Mouse (Mus musculus) midbrain, embryonic 13.5 days (tissue): ENCODE measurements at regions not wholly inside any gene's neighbourhood (a gene's known extent, or its start where the extent isn't known, plus 50 kb on each side); places are given as distances from the start of the nearest gene placed in this dataset.
A peak's percentile ranks its signal among the peaks of the same experiment; 100 is the strongest.

Experiments used
- ATAC-seq: fragments of 200-750 bp; cut with Nextera tagmentation; 2 replicates; pipeline ENCODE4 v1.8.0; 2017; ENCODE audit warnings: mild to moderate bottlenecking, moderate TSS enrichment, moderate library complexity
- H3K27ac ChIP-seq: fragments of 300-500 bp; sonication (generic); 2 replicates; pipeline ENCODE4 v1.5.1; 2015; ENCODE audit warnings: inconsistent platforms, mild to moderate bottlenecking, moderate library complexity
- H3K27me3 ChIP-seq: fragments of 300-500 bp; sonication (generic); 2 replicates; pipeline ENCODE4 v1.6.1; 2015; ENCODE audit warnings: mild to moderate bottlenecking, inconsistent platforms
- H3K36me3 ChIP-seq: fragments of 300-500 bp; sonication (generic); 2 replicates; pipeline ENCODE4 v1.6.1; 2015; ENCODE audit warnings: mild to moderate bottlenecking, inconsistent platforms
- H3K4me1 ChIP-seq: fragments of 300-500 bp; sonication (generic); replicated peaks from 2 replicates; pipeline ENCODE4 v1.6.1; 2015; ENCODE audit warnings: inconsistent platforms
- H3K4me2 ChIP-seq: fragments of 300-500 bp; sonication (generic); replicated peaks from 2 replicates; pipeline ENCODE4 v1.6.1; 2015; ENCODE audit warnings: moderate library complexity, mild to moderate bottlenecking, inconsistent platforms
- H3K4me3 ChIP-seq: fragments of 300-500 bp; sonication (generic); replicated peaks from 2 replicates; pipeline ENCODE4 v1.5.1; 2015; ENCODE audit warnings: mild to moderate bottlenecking, inconsistent platforms
- H3K9ac ChIP-seq: fragments of 300-500 bp; sonication (generic); replicated peaks from 2 replicates; pipeline ENCODE4 v1.6.1; 2015; ENCODE audit warnings: mild to moderate bottlenecking, inconsistent platforms
- H3K9me3 ChIP-seq: fragments of 300-500 bp; sonication (generic); 2 replicates; pipeline ENCODE4 v1.6.1; 2016; ENCODE audit warnings: mild to moderate bottlenecking, inconsistent platforms
- WGBS: fragments of 180-500 bp; shearing (Covaris S2); methylation state at CpG from one replicate; pipeline ENCODE4 v1.1.7; 2015; 5-methylcytosine and 5-hydroxymethylcytosine counted together

GRCm38 (mm10) chr13:37559706-37560313 is 214.8 kb downstream of the Ly86 start:
- Histone ChIP-seq H3K4me1 (peaks cover 22% of the 10 kb centered on the region), H3K27me3 (0 out of 2 replicates have a peak, but pooled peaks cover 5% of the 10 kb centered on the region), H3K4me2 (no peak overlapping the region), H3K27ac (no peak overlapping the region), H3K9me3 (no peaks in the 10 kb centered on the region), H3K9ac (no peak overlapping the region), H3K36me3 (no peaks in the 10 kb centered on the region), H3K4me3 (no peak overlapping the region)
- ATAC-seq, result no peak
- WGBS, result 77% methylated on average over 7 of the region's 7 CpGs

GRCm38 (mm10) chr13:37560387-37560786 is 215.4 kb downstream of the Ly86 start:
- Histone ChIP-seq H3K36me3 (no peaks in the 10 kb centered on the region), H3K4me1 (peaks cover 22% of the 10 kb centered on the region), H3K9ac (no peak overlapping the region), H3K4me3 (no peak overlapping the region), H3K4me2 (no peak overlapping the region), H3K27ac (no peak overlapping the region), H3K27me3 (0 out of 2 replicates have a peak, but pooled peaks cover 5% of the 10 kb centered on the region), H3K9me3 (no peaks in the 10 kb centered on the region)
- WGBS, result 53% methylated on average over 9 of the region's 9 CpGs
- ATAC-seq, result no peak

GRCm38 (mm10) chr13:37560800-37561199 is 215.8 kb downstream of the Ly86 start:
- ATAC-seq, result no peak
- Histone ChIP-seq H3K4me2 (no peak overlapping the region), H3K27ac (no peak overlapping the region), H3K9me3 (no peaks in the 10 kb centered on the region), H3K36me3 (no peaks in the 10 kb centered on the region), H3K4me1 (peaks cover 22% of the 10 kb centered on the region), H3K27me3 (0 out of 2 replicates have a peak, but pooled peaks cover 5% of the 10 kb centered on the region), H3K9ac (no peak overlapping the region), H3K4me3 (no peak overlapping the region)
- WGBS, result 61% methylated on average over 3 of the region's 3 CpGs

GRCm38 (mm10) chr13:37561437-37561836 is 216.4 kb downstream of the Ly86 start:
- 0 out of 2 replicates have a peak, but pooled peaks cover 5% of the 10 kb centered on the region for H3K27me3 ChIP-seq
- H3K9ac ChIP-seq, result no peak overlapping the region
- no peak overlapping the region for H3K4me2 ChIP-seq
- H3K4me1 ChIP-seq, result peaks cover 22% of the 10 kb centered on the region
- 71% methylated on average over 2 of the region's 2 CpGs for WGBS
- H3K4me3 ChIP-seq, result no peak overlapping the region
- no peak for ATAC-seq
- H3K36me3 ChIP-seq, result no peaks in the 10 kb centered on the region
- no peak overlapping the region for H3K27ac ChIP-seq
- H3K9me3 ChIP-seq, result no peaks in the 10 kb centered on the region

GRCm38 (mm10) chr13:37562141-37562540 is 216.1 kb upstream of the Rreb1 start:
- Histone ChIP-seq H3K4me1 (peaks cover 22% of the 10 kb centered on the region), H3K36me3 (no peaks in the 10 kb centered on the region), H3K9me3 (no peaks in the 10 kb centered on the region), H3K9ac (no peak overlapping the region), H3K27ac (no peak overlapping the region), H3K4me3 (no peak overlapping the region), H3K4me2 (no peak overlapping the region), H3K27me3 (0 out of 2 replicates have a peak, but pooled peaks cover 5% of the 10 kb centered on the region)
- WGBS, result 49% methylated on average over 9 of the region's 9 CpGs
- ATAC-seq, result no peak

GRCm38 (mm10) chr13:37562652-37563051 is 215.5 kb upstream of the Rreb1 start:
- Histone ChIP-seq H3K9me3 (no peaks in the 10 kb centered on the region), H3K27ac (no peak overlapping the region), H3K27me3 (0 out of 2 replicates have a peak, but pooled peaks cover 5% of the 10 kb centered on the region), H3K4me2 (no peak overlapping the region), H3K4me3 (no peak overlapping the region), H3K4me1 (peaks cover 22% of the 10 kb centered on the region), H3K9ac (no peak overlapping the region), H3K36me3 (no peaks in the 10 kb centered on the region)
- ATAC-seq, result peak; percentile 59
- 36% methylated on average over 5 of the region's 5 CpGs for WGBS

GRCm38 (mm10) chr13:37569051-37569450 is 209.1 kb upstream of the Rreb1 start:
- Histone ChIP-seq H3K4me1 (no peaks in the 10 kb centered on the region), H3K9me3 (no peaks in the 10 kb centered on the region), H3K4me2 (no peak overlapping the region), H3K9ac (no peak overlapping the region), H3K36me3 (no peaks in the 10 kb centered on the region), H3K4me3 (no peak overlapping the region), H3K27me3 (no peaks in the 10 kb centered on the region), H3K27ac (no peak overlapping the region)
- ATAC-seq, result no peak
- 73% methylated on average over 3 of the region's 3 CpGs for WGBS

GRCm38 (mm10) chr13:37569486-37569885 is 208.7 kb upstream of the Rreb1 start:
- Histone ChIP-seq H3K4me3 (no peak overlapping the region), H3K4me1 (no peaks in the 10 kb centered on the region), H3K4me2 (no peak overlapping the region), H3K9ac (no peak overlapping the region), H3K27ac (no peak overlapping the region), H3K27me3 (no peaks in the 10 kb centered on the region), H3K36me3 (no peaks in the 10 kb centered on the region), H3K9me3 (no peaks in the 10 kb centered on the region)
- no peak for ATAC-seq
- 81% methylated on average over 3 of the region's 3 CpGs for WGBS

GRCm38 (mm10) chr13:37572983-37573382 is 205.2 kb upstream of the Rreb1 start:
- Histone ChIP-seq H3K4me1 (no peaks in the 10 kb centered on the region), H3K9ac (no peak overlapping the region), H3K27ac (no peak overlapping the region), H3K9me3 (no peaks in the 10 kb centered on the region), H3K36me3 (no peaks in the 10 kb centered on the region), H3K27me3 (no peaks in the 10 kb centered on the region), H3K4me3 (no peak overlapping the region), H3K4me2 (no peak overlapping the region)
- WGBS, result 61% methylated on average over 3 of the region's 3 CpGs
- no peak for ATAC-seq

- no peak for ATAC-seq
- Histone ChIP-seq H3K9me3 (no peaks in the 10 kb centered on the region), H3K4me2 (peak overlapping the region; percentile 24; the same call in 1 of the 2 replicates), H3K27ac (peak overlapping the region; percentile 51; the same call in 1 of the 2 replicates), H3K9ac (no peak overlapping the region), H3K4me1 (peaks cover 9% of the 10 kb centered on the region), H3K4me3 (no peak overlapping the region), H3K27me3 (no peaks in the 10 kb centered on the region), H3K36me3 (no peaks in the 10 kb centered on the region)
- 85% methylated on average over 10 of the region's 10 CpGs for WGBS
Observed at GRCm38 (mm10) chr13:37579231-37579630, 199.0 kb upstream of the Rreb1 start.

GRCm38 (mm10) chr13:37579775-37580174 is 198.4 kb upstream of the Rreb1 start:
- Histone ChIP-seq H3K36me3 (no peaks in the 10 kb centered on the region), H3K9ac (peak overlapping the region; percentile 41; the same call in 1 of the 2 replicates), H3K27me3 (no peaks in the 10 kb centered on the region), H3K9me3 (no peaks in the 10 kb centered on the region), H3K27ac (peak overlapping the region; percentile 51), H3K4me2 (peak overlapping the region; percentile 24), H3K4me1 (peaks cover 9% of the 10 kb centered on the region), H3K4me3 (no peak overlapping the region)
- WGBS, result 14% methylated on average over 11 of the region's 11 CpGs
- peak; percentile 95 for ATAC-seq

- peaks cover 9% of the 10 kb centered on the region for H3K4me1 ChIP-seq
- no peak overlapping the region for H3K4me2 ChIP-seq
- H3K27me3 ChIP-seq, result no peaks in the 10 kb centered on the region
- H3K4me3 ChIP-seq, result no peak overlapping the region
- no peaks in the 10 kb centered on the region for H3K9me3 ChIP-seq
- H3K9ac ChIP-seq, result no peak overlapping the region
- ATAC-seq, result no peak
- H3K36me3 ChIP-seq, result no peaks in the 10 kb centered on the region
- no peak overlapping the region for H3K27ac ChIP-seq
- 95% methylated on average over 2 of the region's 2 CpGs for WGBS
Observed at GRCm38 (mm10) chr13:37580806-37581205, 197.4 kb upstream of the Rreb1 start.

- H3K27ac ChIP-seq, result no peak overlapping the region
Observed at GRCm38 (mm10) chr13:37581374-37581773, 196.8 kb upstream of the Rreb1 start.

More at GRCm38 (mm10) chr13:37581374-37581773, 196.8 kb upstream of the Rreb1 start:
- Histone ChIP-seq H3K9me3 (no peaks in the 10 kb centered on the region), H3K4me1 (peaks cover 9% of the 10 kb centered on the region), H3K4me2 (no peak overlapping the region), H3K9ac (no peak overlapping the region), H3K36me3 (no peaks in the 10 kb centered on the region), H3K4me3 (no peak overlapping the region), H3K27me3 (no peaks in the 10 kb centered on the region)
- no peak for ATAC-seq
- 59% methylated on average over 6 of the region's 6 CpGs for WGBS
